Mouse (Mus musculus) common myeloid progenitor, adult 5-6 weeks (primary cell): ENCODE measurements around the gene Celf3. TPM values are rescaled to one million over a fixed set of nuclear protein-coding genes. Genes with fewer than 3 reads are reported as not detected.

ENCODE experiments used
- ATAC-seq: replicated peaks from 2 replicates; pipeline ENCODE4 v1.8.0; 2016; ENCODE audit warnings: low read depth, mild to moderate bottlenecking, moderate TSS enrichment, inconsistent platforms; ENCODE audit not compliant: poor library complexity, severe bottlenecking
- total RNA-seq: library from RNA; stranded (forward); fragments of 200-1000, 187-1606 nt; gene quantifications from 2 replicates; pipeline ENCODE4 v1.2.3, GENCODE M21; 2017

Celf3 gene
- total RNA-seq, 1 experiment from 2014 or later: not detected

DNA sequence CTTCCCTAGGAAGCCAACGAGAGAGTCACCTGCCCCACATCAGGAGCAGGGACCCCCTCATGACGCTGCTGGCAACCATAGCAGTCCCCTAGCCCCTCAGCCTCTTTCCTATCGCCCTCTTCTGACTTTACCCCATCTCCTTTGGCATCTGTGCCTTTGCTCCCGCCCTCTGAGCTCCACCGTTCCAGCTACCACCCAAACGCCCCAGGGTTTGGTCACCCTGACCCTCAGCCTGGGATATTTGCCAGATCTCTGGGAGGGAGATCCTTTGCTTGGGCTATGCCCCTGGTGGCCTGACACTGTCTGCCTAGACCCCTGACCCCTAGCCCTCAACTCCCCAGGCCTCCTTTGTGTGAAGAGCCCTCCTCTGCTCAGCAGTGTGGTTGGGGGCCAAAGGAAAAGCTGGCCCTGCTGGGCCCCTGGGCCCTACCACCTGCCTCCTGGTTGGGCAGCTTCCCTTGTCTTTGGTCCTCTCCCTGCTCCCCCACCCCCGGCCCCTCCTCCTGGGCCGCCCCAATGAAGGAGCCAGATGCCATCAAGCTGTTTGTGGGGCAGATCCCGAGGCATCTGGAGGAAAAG, 585 bp downstream of the Celf3 start:
- no peak for ATAC-seq

DNA sequence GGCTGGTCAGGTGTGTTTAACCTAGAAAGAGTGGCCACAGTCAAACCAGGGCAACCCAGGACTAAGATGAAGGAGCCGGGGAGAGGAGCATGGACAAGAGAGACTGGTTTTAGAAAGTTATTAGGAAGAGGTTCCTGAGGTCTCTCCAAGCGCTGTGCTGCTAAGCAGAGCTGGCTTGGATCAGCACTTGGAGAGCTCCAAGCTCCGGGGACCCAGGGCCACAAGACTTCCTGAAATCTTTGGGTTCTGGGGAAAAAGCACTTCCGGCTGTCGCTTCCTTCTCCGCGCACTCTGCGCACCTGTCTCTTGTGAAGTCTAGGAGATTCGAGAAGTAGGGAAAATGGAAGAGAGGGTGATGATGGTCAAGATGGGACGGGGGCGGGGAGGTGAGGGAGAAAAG, 1.5 kb downstream of the Celf3 start:
- ATAC-seq: peak; percentile 26; the same call in 1 of the 2 replicates

DNA sequence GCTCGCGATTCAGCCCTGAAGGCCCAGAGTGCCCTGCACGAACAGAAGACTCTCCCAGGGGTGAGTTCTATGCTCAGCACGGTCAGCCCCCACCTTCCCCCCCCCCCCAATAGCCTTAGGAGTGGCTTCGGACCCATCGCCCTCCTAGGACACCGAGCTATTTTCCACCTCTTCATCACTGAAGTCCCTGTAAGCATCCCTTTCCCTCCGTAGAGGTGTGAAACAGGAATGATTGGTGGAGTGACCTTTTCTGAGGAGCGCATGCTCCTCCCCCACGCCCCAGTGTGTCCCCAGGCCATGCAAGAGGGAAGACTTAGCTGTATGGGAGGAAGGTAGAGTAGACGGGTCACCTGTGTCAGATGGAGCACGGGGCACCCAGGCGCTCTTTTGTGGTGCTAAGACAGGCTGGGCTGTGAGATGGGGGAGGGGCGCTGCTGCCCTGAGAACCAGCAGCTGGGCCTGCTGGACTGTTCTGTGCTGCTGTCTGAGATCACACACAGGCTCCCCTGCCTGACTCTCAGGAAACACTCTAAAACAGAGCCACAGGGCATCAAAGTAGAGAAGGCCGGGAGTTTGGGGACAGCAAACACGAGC, 2.3 kb downstream of the Celf3 start, which contains the start of gene Riiad1:
TSS of gene Riiad1 (minus strand) at position 51 of the 594 bp plus-strand sequence.
- ATAC-seq: no peak

DNA sequence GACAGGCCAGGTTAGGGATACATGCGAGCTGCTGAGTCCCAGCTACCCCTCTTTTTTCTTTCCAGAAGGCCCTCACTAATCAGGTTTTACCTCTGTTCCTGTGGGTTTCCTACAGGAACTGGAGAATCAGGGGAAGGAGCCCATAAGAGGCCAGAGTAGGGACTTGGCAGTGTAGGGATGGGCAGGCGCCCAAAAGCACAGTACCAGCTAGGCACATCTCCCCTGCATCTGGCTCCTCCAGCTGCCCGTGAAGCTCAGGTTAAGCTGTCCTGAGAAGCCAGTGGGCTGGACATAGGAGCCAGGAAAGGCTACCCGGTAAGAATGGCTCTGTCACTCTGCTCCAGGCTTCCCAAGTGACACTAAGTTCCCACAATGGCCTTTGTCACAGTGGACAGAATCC, 3.3 kb downstream of the Celf3 start:
- no peak for ATAC-seq

DNA sequence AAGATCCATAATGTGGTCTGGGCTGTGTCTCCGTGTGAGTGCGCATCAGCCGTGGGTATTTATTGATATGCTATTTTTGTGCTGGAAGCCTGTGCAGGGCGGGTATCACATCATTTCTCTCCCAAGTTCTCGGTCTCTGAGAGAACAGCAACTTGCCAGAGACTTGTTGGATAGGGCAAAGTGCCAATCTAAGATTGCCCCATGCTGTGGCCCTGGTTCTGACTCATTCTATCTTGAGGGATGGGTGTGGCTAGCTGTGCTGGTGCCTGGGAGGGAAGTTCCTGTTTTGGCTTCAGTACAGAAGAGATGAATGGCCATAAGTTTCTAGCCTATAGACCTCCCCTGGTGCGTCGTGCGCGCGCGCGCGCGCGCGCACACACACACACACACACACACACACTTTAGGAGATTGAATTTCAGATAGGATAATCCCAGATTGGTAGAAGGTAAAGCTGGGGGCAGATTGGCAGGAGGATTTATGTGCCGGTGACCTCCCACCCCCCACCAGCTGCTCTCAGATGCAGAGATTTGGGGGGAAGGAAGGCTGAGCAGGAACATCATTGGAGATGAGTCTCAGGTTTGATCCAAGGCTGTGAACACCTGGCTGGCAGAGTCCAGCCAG, 4.8 kb downstream of the Celf3 start:
- ATAC-seq: peak; percentile 54

DNA sequence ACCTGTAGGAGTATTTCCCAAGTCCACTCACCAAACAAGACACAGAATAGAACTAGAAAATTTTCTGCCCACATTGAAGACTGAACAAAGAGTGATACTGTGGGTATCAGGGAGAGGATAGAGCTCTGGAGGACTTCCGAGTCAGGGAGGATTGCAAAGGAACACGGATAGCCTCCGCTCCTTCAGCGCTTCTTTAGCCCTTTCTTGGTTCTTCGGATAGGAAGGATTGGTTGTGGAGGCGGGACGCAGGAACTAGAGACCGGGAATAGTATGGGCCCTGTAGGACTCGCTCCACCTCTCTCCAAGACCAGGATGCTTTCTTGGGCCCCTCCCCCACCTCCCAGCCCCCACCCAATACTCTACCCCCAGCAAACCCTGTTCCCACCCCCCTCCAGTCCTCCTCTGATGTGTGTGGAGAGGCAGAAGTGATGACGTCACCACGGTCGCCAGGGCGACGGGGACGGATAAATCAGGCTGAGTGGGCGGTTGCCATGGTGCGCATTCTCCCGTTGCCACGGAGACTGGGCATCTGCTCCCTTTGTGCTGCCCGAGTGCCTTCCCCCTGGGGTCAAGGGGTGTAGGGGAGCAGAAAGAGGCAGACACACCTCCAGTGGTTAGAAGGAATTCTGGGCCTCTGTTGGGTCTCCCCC, 5.8 kb downstream of the Celf3 start:
- no peak for ATAC-seq

DNA sequence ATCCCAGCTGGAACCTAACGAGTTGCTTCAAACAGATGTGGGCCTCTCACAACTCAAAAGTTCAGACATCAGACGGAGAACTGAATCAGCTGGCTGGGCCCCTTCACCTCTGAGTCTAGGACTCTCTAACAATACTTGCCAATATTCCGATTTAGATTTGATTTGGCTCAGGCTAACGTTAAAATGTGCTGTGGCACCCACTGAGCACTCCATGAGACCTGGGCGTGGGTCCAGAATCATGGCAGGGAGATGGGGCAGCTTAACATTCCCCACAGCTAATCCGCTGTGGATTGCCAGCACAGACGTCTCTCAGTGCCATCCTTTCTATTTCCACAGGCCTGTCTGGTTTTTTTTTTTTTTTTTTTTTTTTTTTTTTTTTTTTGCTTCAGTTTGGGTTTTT, 7.8 kb downstream of the Celf3 start:
- ATAC-seq: no peak

DNA sequence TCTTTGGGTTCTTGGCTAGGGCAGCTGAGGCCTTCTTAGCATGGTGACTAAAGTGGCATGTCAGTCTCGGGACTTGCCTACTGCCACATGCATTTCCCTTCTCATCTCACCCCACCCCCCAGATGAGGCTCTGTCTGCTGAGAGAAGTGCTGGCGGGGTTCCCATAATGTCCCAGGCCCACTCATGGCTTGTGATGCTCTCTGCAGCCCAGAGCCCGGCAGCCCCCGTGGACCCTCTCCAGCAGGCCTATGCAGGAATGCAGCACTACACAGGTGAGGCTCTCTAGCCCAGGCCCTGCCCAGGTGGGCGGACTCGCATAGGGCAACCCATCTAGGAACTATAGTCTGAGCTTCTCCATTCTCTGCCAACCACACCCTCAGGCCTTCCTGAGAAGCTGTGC, 9.5 kb downstream of the Celf3 start:
- ATAC-seq: no peak

DNA sequence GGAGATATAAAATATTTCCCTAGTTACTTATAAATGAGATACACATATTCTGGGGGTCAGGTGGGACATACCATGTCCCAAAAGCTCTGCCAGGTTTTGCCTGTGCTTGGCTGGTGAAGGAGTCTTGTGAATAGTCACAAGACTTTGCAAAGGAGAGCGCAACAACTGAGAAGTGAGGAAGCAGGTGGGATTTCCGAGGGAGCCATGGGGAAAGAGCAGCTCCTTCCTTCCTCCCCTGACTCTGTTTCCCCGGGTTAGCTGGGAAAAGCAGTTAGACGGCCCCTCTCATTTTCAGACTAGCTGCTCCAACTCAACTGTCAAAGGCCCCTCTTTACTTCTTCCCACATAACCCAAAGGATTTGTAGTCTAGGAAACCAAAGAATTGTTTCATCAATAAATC, 19.1 kb downstream of the Celf3 start:
- ATAC-seq: no peak

DNA sequence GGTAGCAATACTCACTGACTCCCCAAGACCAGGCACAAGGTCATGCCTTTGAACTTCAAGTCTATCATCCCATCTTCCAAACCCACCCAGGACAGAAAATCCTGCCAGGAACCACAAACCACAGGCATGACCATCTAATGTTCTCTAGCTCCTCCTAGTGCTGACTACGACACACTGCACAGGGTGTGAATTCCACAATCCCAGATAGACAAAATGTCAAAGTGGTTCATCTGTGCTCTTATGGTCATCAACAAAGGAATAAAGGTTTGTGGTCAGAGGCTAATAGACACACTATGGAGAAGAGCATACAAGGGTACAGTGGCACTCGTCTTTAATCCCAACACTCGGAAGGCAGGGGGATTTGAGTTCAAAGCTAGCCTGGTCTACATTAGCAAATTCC, 24.1 kb downstream of the Celf3 start:
- peak; percentile 97 for ATAC-seq

DNA sequence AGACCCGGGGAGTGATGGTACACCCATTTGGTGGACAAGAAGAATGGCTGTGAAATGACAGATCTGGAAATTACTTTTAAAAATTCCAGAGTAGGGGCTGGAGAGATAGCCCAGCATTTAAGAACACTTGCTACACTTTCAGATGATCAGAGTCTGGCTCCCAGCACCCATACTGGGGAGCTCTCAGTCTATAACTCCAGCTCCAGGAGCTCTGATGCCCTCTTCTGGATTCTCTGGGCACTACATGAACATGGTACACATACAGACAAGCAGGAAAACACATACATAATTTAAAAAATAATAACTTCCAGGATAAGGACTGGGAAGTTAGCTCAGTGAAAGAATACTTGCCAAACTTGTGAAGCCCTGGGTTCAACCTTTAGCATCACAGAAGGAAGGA, 28.6 kb downstream of the Celf3 start:
- no peak for ATAC-seq

DNA sequence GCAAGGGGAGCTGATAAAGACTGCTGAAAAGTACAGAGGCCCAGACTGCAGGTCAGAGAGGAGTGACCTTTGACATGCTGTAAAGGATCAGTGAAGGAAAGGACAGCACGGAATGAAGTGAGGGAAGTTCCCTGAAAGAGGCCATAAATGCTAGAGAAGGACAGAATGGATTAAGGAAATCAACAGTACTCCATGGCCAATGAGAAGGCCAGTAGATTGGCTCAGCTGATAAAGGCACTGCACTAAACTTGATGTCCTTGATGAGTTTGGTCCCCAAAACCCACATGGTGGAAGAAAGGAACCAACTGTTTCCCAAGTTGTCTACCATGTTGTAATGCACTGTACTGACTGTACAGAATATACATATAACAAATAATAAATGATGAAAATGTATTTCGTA, 48.6 kb downstream of the Celf3 start:
- ATAC-seq: no peak

DNA sequence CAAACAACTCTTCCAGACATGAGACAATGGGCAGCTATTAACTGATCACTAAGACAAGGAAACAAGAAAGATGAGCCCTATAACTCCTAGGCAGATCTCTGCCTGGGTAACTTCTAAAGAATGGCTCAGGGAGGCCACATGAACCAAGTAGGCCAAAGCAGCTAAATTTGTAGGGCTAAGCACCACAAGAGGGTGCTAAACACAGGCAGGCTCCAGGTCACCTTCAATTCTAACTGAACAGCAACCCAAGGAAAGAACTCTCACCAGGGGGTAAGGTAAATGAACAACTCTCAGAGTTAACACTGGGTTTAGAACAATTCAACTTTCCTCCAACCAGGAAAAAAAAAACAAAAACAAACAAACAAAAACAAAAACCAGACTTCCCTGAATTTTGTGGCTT, 55.9 kb downstream of the Celf3 start:
- peak; percentile 71; the same call in 1 of the 2 replicates for ATAC-seq

DNA sequence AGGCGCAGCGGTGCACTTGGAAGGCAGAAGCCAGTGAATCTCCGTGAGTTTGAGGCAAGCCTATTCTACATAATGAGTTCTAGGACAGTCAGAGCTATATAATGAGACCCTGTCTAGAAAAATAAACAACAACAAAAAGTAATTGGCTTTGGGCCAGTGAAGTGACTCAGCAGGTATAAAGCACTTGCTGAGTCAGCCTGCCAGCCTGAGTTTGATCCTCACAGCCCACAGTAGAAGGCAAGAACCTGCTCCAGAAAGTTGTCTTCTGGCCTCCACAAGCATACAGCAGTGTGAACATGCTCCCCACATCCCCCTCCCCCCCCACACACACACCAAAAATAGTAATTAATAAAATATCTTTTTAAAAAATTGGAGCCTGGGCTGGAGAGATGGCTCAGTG, 59.1 kb downstream of the Celf3 start:
- ATAC-seq: no peak

Other genes with a start within 250 kb of the Celf3 start
- gene Gm4778, start 214.3 kb upstream of the Celf3 start, total RNA-seq: not detected in 2 replicates
- gene Them4, start 168.2 kb upstream of the Celf3 start, total RNA-seq: 4.3 and 4.5 TPM in 2 replicates
- gene Them5, start 136.2 kb upstream of the Celf3 start, total RNA-seq: not detected in 2 replicates
- gene C2cd4d, start 115.9 kb upstream of the Celf3 start, total RNA-seq: not detected in 2 replicates
- gene Rorc, start 105.5 kb upstream of the Celf3 start, total RNA-seq: not detected in 2 replicates
- not detected in 2 replicates for gene Lingo4, start 79.8 kb upstream of the Celf3 start, total RNA-seq
- gene Tdrkh, start 65.0 kb upstream of the Celf3 start, total RNA-seq: 10.8 and 14.7 TPM in 2 replicates
- 65.6 and 77.6 TPM in 2 replicates for gene Mrpl9, start 35.0 kb upstream of the Celf3 start, total RNA-seq
- not detected in 2 replicates for gene Oaz3, start 34.4 kb upstream of the Celf3 start, total RNA-seq
- not detected in 2 replicates for gene Riiad1, start 2.0 kb downstream of the Celf3 start, total RNA-seq
- gene Snx27, start 104.4 kb downstream of the Celf3 start, total RNA-seq: 24.8 and 26.5 TPM in 2 replicates
- gene Gm10972, start 164.8 kb downstream of the Celf3 start, total RNA-seq: not detected in 2 replicates
- gene Tuft1, start 180.6 kb downstream of the Celf3 start, total RNA-seq: 5.6 and 5.7 TPM in 2 replicates
- gene Selenbp2, start 215.3 kb downstream of the Celf3 start, total RNA-seq: 0.05 TPM in 1 of 2 replicates, not detected in the other